Mouse (Mus musculus) midbrain, postnatal 0 days (tissue): Measurements from ENCODE around the gene Abcb4. TPM values are rescaled to one million over a fixed set of nuclear protein-coding genes. Genes with fewer than 3 reads are reported as not detected.
A peak's percentile ranks its signal among the peaks of the same experiment; 100 is the strongest.
"Not testable (repeated sequence)": the region's sequence is repeated elsewhere in the genome, so short reads cannot be mapped to it uniquely, and the experiment has no call there.

Experiments used
- ATAC-seq: fragments of 200-750 bp; cut with Nextera tagmentation; 2 replicates; pipeline ENCODE4 v1.8.0; 2017; ENCODE audit warnings: moderate number of reproducible peaks, mild to moderate bottlenecking, moderate TSS enrichment, moderate library complexity; ENCODE audit not compliant: low FRiP score
- DNase-seq: peaks from one replicate; pipeline ENCODE4 v3.0.0-alpha.2; 2015; ENCODE audit warnings: low spot score
- H3K27ac ChIP-seq: fragments of 300-500 bp; sonication (generic); 2 replicates; pipeline ENCODE4 v1.5.1; 2014; ENCODE audit warnings: low read depth, mild to moderate bottlenecking, low read length, mixed read lengths
- H3K27me3 ChIP-seq: fragments of 300-500 bp; sonication (generic); 2 replicates; pipeline ENCODE4 v1.6.1; 2014; ENCODE audit warnings: low read length, control low read depth, mixed read lengths; ENCODE audit not compliant: insufficient read depth
- H3K36me3 ChIP-seq: fragments of 300-500 bp; sonication (generic); 2 replicates; pipeline ENCODE4 v1.6.1; 2014; ENCODE audit warnings: low read length, control low read depth, mixed read lengths; ENCODE audit not compliant: insufficient read depth
- H3K4me1 ChIP-seq: fragments of 300-500 bp; sonication (generic); 2 replicates; pipeline ENCODE4 v1.6.1; 2014; ENCODE audit warnings: mild to moderate bottlenecking, control low read depth, antibody characterized with exemption, low read length, mixed read lengths; ENCODE audit not compliant: insufficient read depth
- H3K4me2 ChIP-seq: fragments of 300-500 bp; sonication (generic); 2 replicates; pipeline ENCODE4 v1.6.1; 2014; ENCODE audit warnings: low read depth, mild to moderate bottlenecking, low read length, mixed read lengths; ENCODE audit not compliant: poor library complexity, severe bottlenecking
- H3K4me3 ChIP-seq: fragments of 300-500 bp; sonication (generic); 2 replicates; pipeline ENCODE4 v1.5.1; 2014; ENCODE audit warnings: low read depth, mild to moderate bottlenecking, low read length, moderate library complexity
- H3K9ac ChIP-seq: fragments of 300-500 bp; sonication (generic); replicated peaks from 2 replicates; pipeline ENCODE4 v1.6.1; 2014; ENCODE audit warnings: mild to moderate bottlenecking, low read length, moderate library complexity, mixed read lengths; ENCODE audit not compliant: poor library complexity, severe bottlenecking
- H3K9me3 ChIP-seq: fragments of 300-500 bp; sonication (generic); 2 replicates; pipeline ENCODE4 v1.6.1; 2016; ENCODE audit warnings: low read length, control low read depth
- CTCF ChIP-seq: IDR thresholded peaks from 2 replicates; pipeline ENCODE4 v1.5.1; 2016; ENCODE audit warnings: antibody characterized with exemption, mild to moderate bottlenecking
- WGBS: fragments of 180-500 bp; shearing (Covaris S2); extraction: QIAGEN DNeasy Blood & Tissue Kit; methylation state at CpG from one replicate; pipeline ENCODE4 v1.1.7; 2014; 5-methylcytosine and 5-hydroxymethylcytosine counted together
- polyA plus RNA-seq: library from polyadenylated mRNA; unstranded; fragments of >200 nt; fragmentation: Nextera tagmentation; extraction: Ambion mirVana; gene quantifications from 2 replicates; pipeline ENCODE4 v1.2.1, GENCODE M21; 2015
- total RNA-seq: library from RNA; depleted of rRNA; stranded (reverse); fragments of >200 nt; gene quantifications from 2 replicates; pipeline ENCODE4 v1.2.3, GENCODE M21; 2014; rRNA removed

The Abcb4 gene
- total and polyA plus RNA-seq, 2 experiments from 2014 or later: 1.2 to 1.5 TPM

DNA sequence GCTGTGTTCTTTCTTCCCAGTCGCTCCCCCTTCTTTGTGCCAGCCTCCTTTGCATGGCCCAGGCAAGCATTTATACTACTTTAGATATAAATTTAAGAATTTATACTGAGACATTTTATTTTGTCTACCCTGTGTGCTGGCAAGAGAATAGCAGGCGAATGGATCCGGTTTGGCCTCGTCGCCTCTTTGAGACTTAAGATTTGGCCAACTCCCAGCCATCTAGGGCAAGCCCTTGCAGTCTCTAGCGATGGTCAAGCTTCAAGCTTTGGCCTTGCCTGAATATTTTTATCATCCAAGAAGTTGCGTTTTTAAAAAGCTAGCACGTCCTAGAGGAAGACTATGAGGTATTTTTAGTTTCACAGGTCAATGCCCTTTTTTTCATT, 104.0 kb downstream of the Abcb4 start:
- no peak for TF ChIP-seq CTCF
- ATAC-seq (peak; percentile 21), DNase-seq (no peak)

DNA sequence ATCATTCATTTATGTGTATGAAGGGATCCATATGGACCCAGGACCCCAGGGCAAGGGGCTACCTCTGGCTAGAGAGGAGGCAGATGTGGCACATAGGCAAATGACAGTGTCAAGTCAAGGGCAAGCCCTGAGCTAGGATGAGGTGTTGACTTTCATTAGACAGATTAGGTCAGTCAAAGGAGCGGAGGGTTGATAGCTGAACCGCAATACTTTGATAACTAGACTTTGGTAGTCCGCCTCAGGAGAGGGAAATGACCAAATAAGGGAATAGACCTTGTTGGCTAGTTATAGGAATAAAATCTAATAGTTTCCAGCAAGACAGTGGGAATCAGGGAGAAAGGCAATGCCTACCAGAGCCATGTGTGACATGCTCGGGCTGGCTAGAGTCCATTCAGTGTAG, 105.6 kb downstream of the Abcb4 start:
- no peak overlapping the region for H3K4me2 ChIP-seq
- no peaks in the 10 kb centered on the region for H3K4me1 ChIP-seq
- no peak for TF ChIP-seq CTCF
- no peak overlapping the region for H3K4me3 ChIP-seq
- DNase-seq (no peak), ATAC-seq (no peak)
- H3K36me3 ChIP-seq: no peaks in the 10 kb centered on the region
- H3K9ac ChIP-seq: no peak overlapping the region
- no peaks in the 10 kb centered on the region for H3K27me3 ChIP-seq
- H3K9me3 ChIP-seq: no peaks in the 10 kb centered on the region
- WGBS: 66% methylated on average over 4 of the region's 4 CpGs
- no peak overlapping the region for H3K27ac ChIP-seq

More for the DNA sequence above, 104.0 kb downstream of the Abcb4 start:
- H3K9ac ChIP-seq: peak overlapping the region; percentile 75
- H3K4me3 ChIP-seq: peak overlapping the region; percentile 79
- H3K4me1 ChIP-seq: no peaks in the 10 kb centered on the region
- H3K27ac ChIP-seq: peak overlapping the region; percentile 77
- no peaks in the 10 kb centered on the region for H3K9me3 ChIP-seq
- 4% methylated on average over 8 of the region's 8 CpGs for WGBS
- H3K4me2 ChIP-seq: peak overlapping the region; percentile 72
- no peaks in the 10 kb centered on the region for H3K27me3 ChIP-seq
- no peaks in the 10 kb centered on the region for H3K36me3 ChIP-seq

DNA sequence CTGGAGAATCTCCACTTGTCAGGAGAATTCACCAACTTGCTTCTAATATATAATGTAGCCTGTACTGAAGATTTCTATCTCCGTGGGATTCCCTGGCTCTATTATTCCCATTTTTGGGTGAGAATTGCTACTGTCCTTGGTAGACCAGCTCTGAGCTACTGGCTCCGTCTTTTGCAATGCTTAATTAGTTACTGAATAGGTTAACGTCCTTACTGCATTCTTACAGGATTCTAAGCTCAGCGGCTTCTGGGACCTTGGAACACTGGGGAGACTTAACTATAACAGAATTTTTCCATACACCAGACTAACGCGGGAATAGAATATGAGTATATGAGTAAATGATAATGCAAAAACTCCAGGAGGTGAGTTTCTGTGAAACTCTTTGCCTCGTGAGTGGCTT, 106.5 kb downstream of the Abcb4 start:
- DNase-seq: not testable (repeated sequence)

DNA sequence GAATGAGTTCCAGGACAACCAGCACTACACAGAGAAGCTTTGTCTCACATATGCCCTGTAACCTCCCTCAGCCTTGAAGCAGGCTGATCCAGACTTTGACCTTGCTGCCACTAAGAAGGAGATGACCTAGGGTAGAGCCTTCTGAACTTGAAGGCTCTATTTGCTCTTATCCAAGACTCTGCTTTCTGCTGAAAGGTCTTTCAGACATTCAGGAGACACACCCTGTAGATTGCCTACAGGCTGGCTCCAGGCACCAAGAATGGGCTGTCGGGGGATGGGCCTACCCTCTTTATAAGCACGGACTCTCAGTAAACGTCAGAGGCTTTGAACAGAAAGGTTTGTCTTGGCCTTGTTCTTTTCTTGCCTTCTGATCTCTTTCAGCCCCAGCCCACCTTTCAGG, 113.1 kb downstream of the Abcb4 start:
- not testable (repeated sequence) for ATAC-seq

More for the DNA sequence above, 106.5 kb downstream of the Abcb4 start:
- H3K4me2 ChIP-seq, ATAC-seq, H3K9ac ChIP-seq, H3K27me3 ChIP-seq, H3K36me3 ChIP-seq, H3K4me1 ChIP-seq, H3K27ac ChIP-seq, H3K9me3 ChIP-seq, H3K4me3 ChIP-seq: not testable (repeated sequence)
- WGBS: 16% methylated on average over 7 of the region's 7 CpGs

More for the DNA sequence above, 113.1 kb downstream of the Abcb4 start:
- not testable (repeated sequence) for DNase-seq, H3K9ac ChIP-seq, H3K9me3 ChIP-seq, H3K4me2 ChIP-seq, H3K4me1 ChIP-seq, H3K4me3 ChIP-seq, H3K27ac ChIP-seq, H3K27me3 ChIP-seq, H3K36me3 ChIP-seq
- 54% methylated on average over 3 of the region's 3 CpGs for WGBS

Other genes starting within 250 kb of the Abcb4 start
- 4.5 and 6.9 TPM in 2 replicates for gene Abcb1a, start 233.6 kb upstream of the Abcb4 start, total RNA-seq
- gene Abcb1a, start 233.6 kb upstream of the Abcb4 start, polyA plus RNA-seq: 3.2 and 3.6 TPM in 2 replicates
- 0.44 and 1.3 TPM in 2 replicates for gene Abcb1b, start 95.6 kb upstream of the Abcb4 start, total RNA-seq
- 0.64 and 1.2 TPM in 2 replicates for gene Abcb1b, start 95.6 kb upstream of the Abcb4 start, polyA plus RNA-seq
- gene Crot, start 103.6 kb downstream of the Abcb4 start, total RNA-seq: 16.1 and 19.1 TPM in 2 replicates
- gene Crot, start 103.6 kb downstream of the Abcb4 start, polyA plus RNA-seq: 19.1 and 19.8 TPM in 2 replicates
- gene Tmem243, start 207.0 kb downstream of the Abcb4 start, total RNA-seq: 2.9 and 3.0 TPM in 2 replicates
- 8.7 and 11.5 TPM in 2 replicates for gene Tmem243, start 207.0 kb downstream of the Abcb4 start, polyA plus RNA-seq